ENCODE assay signal across 8 mouse cellular contexts in genomic region chr19:3282572-3283467, GRCm38 (mm10). TPM values are rescaled to one million over a fixed set of nuclear protein-coding genes. Genes with fewer than 3 reads are reported as not detected.
DNase-seq lines count a peak whose midpoint lies in the region; ATAC-seq and TF ChIP-seq lines count a peak whose summit lies in the region.

Mrpl21 (plus strand) TSS chr19:3282901.
Ighmbp2 (minus strand) TSS chr19:3283017.

- peak; percentile 88 for DNase-seq in 3134 (ENCODE audit: extremely low read depth, insufficient read length, low spot score)
- DNase-seq in adrenal gland, postnatal 36 days, result peak; percentile 90 to 91
- DNase-seq in heart, adult 18-20 months, result peak; percentile 90 to 97
- peak; percentile 96 for DNase-seq in kidney, adult 2 months
- DNase-seq in spleen, adult 2 months (ENCODE audit: low read depth in 1 of 2, low spot score in 2 of 2), result peak; percentile 66 to 72

- peak within 1 kb of the TSS; percentile 79 for H3K9ac ChIP-seq in embryonic facial prominence, embryonic 13.5 days
- peak within 1 kb of the TSS; percentile 77 for H3K9ac ChIP-seq in limb, embryonic 12.5 days (replicated peaks)
- peak within 1 kb of the TSS; percentile 80 for H3K9ac ChIP-seq in midbrain, embryonic 15.5 days

- peak within 1 kb of the TSS; percentile 65 for H3K4me2 ChIP-seq in embryonic facial prominence, embryonic 13.5 days
- H3K4me2 ChIP-seq in limb, embryonic 12.5 days, result peak within 1 kb of the TSS; percentile 74
- peak within 1 kb of the TSS; percentile 81 for H3K4me2 ChIP-seq in midbrain, embryonic 15.5 days

- H3K4me1 ChIP-seq in embryonic facial prominence, embryonic 13.5 days, result peaks cover 14% of the 10 kb centered on the region
- H3K4me1 ChIP-seq in kidney, adult 2 months (ENCODE audit: control insufficient read depth, insufficient read depth, low read length), result peaks cover 6% of the 10 kb centered on the region
- peaks cover 18% of the 10 kb centered on the region for H3K4me1 ChIP-seq in limb, embryonic 12.5 days (replicated peaks)
- peaks cover 31% of the 10 kb centered on the region for H3K4me1 ChIP-seq in midbrain, embryonic 15.5 days
- peaks cover 5% of the 10 kb centered on the region; the same call in 1 of the 2 replicates for H3K4me1 ChIP-seq in spleen, adult 2 months (ENCODE audit: control insufficient read depth, insufficient read depth, insufficient read length)

- H3K27me3 ChIP-seq in embryonic facial prominence, embryonic 13.5 days, result no peaks in the 10 kb centered on the region
- H3K27me3 ChIP-seq in kidney, adult 2 months (replicated peaks; ENCODE audit: control insufficient read depth, insufficient read depth, low read length), result no peaks in the 10 kb centered on the region
- no peaks in the 10 kb centered on the region for H3K27me3 ChIP-seq in limb, embryonic 12.5 days
- H3K27me3 ChIP-seq in midbrain, embryonic 15.5 days (replicated peaks), result no peaks in the 10 kb centered on the region
- no peaks in the 10 kb centered on the region for H3K27me3 ChIP-seq in spleen, adult 2 months (ENCODE audit: control insufficient read depth, insufficient read depth, low read length)

- H3K9me3 ChIP-seq in embryonic facial prominence, embryonic 13.5 days, result no peaks in the 10 kb centered on the region
- H3K9me3 ChIP-seq in limb, embryonic 12.5 days, result no peaks in the 10 kb centered on the region
- H3K9me3 ChIP-seq in midbrain, embryonic 15.5 days, result no peaks in the 10 kb centered on the region

- H3K36me3 ChIP-seq in embryonic facial prominence, embryonic 13.5 days, result peaks cover 54% of the 10 kb centered on the region
- no peaks in the 10 kb centered on the region for H3K36me3 ChIP-seq in kidney, adult 2 months (ENCODE audit: control insufficient read depth, insufficient read depth, low read length)
- peaks cover 55% of the 10 kb centered on the region for H3K36me3 ChIP-seq in limb, embryonic 12.5 days
- H3K36me3 ChIP-seq in midbrain, embryonic 15.5 days (replicated peaks), result peaks cover 43% of the 10 kb centered on the region
- peaks cover 3% of the 10 kb centered on the region; the same call in 1 of the 2 replicates for H3K36me3 ChIP-seq in spleen, adult 2 months (ENCODE audit: control insufficient read depth, insufficient read depth, low read length)

- WGBS in embryonic facial prominence, embryonic 13.5 days, result under 1% methylated on average over 49 of the region's 49 CpGs
- WGBS in kidney, adult 2 months, result under 1% methylated on average over 49 of the region's 49 CpGs
- under 1% methylated on average over 49 of the region's 49 CpGs for WGBS in limb, embryonic 12.5 days
- WGBS in midbrain, embryonic 15.5 days, result under 1% methylated on average over 49 of the region's 49 CpGs
- WGBS in spleen, adult 2 months, result 1% methylated on average over 49 of the region's 49 CpGs

- peak within 1 kb of the TSS; percentile 87 for H3K4me3 ChIP-seq in embryonic facial prominence, embryonic 13.5 days
- H3K4me3 ChIP-seq in kidney, adult 2 months (ENCODE audit: insufficient read depth, low read depth, low read length), result peak within 1 kb of the TSS; percentile 95
- peak within 1 kb of the TSS; percentile 81 for H3K4me3 ChIP-seq in limb, embryonic 12.5 days (replicated peaks)
- peak within 1 kb of the TSS; percentile 98 for H3K4me3 ChIP-seq in midbrain, embryonic 15.5 days
- peak within 1 kb of the TSS; percentile 83 for H3K4me3 ChIP-seq in spleen, adult 2 months (ENCODE audit: extremely low read depth, insufficient read depth, insufficient read length)

- no peak for TF ChIP-seq CTCF in kidney, adult 2 months (conservative IDR thresholded peaks at IDR 0.05; ENCODE audit: insufficient read depth, insufficient read length, low read depth, low read length)
- TF ChIP-seq CTCF in spleen, adult 2 months (IDR thresholded peaks at IDR 0.05; ENCODE audit: extremely low read depth, insufficient read depth, insufficient read length, insufficient replicate concordance), result no peak

- TF ChIP-seq POLR2A in kidney, adult 2 months (IDR thresholded peaks at IDR 0.05; ENCODE audit: low read depth, low read length), result peak; percentile 45
- peak; percentile 45; the same call in 1 of the 2 replicates for TF ChIP-seq POLR2A in spleen, adult 2 months (IDR thresholded peaks at IDR 0.05; ENCODE audit: low read depth, low read length)

- peak within 1 kb of the TSS; percentile 55 for H3K27ac ChIP-seq in embryonic facial prominence, embryonic 13.5 days
- 0 out of 2 replicates have a peak within 1 kb of the TSS, but pooled peaks have one; percentile 1 for H3K27ac ChIP-seq in kidney, adult 2 months (ENCODE audit: insufficient read depth, low read depth, low read length)
- peak within 1 kb of the TSS; percentile 77 for H3K27ac ChIP-seq in limb, embryonic 12.5 days
- peak within 1 kb of the TSS; percentile 73 for H3K27ac ChIP-seq in midbrain, embryonic 15.5 days
- H3K27ac ChIP-seq in spleen, adult 2 months (ENCODE audit: insufficient read depth, low read length), result peak within 1 kb of the TSS; percentile 56

- peak; percentile 88 for ATAC-seq in embryonic facial prominence, embryonic 13.5 days (ENCODE audit: insufficient number of reproducible peaks, insufficient read depth, low FRiP score, low TSS enrichment, low read depth)
- peak; percentile 91 for ATAC-seq in limb, embryonic 12.5 days (ENCODE audit: insufficient number of reproducible peaks, insufficient read depth, low FRiP score, low TSS enrichment, low read depth)
- ATAC-seq in midbrain, embryonic 15.5 days (replicated peaks), result peak; percentile 96

RNA-seq across cellular contexts. Expression of gene Mrpl21, which starts in this region (rescaled TPM):
- total RNA-seq in adrenal gland, postnatal 36 days (2021), result 10 to 100 TPM; 70.0 to 74.4 TPM
- polyA plus RNA-seq in embryonic facial prominence, embryonic 13.5 days (2015; fragmentation: Nextera tagmentation; extraction: Ambion mirVana), result 128 and 140 TPM in 2 replicates
- total RNA-seq in heart, adult 18-20 months (2021), result 10 to 100 TPM; 94.3 to 95.8 TPM
- 61.4 and 75.0 TPM in 2 replicates for polyA plus RNA-seq in kidney, adult 2 months (2012; rRNA removed)
- 132 and 139 TPM in 2 replicates for polyA plus RNA-seq in limb, embryonic 12.5 days (2016; fragmentation: Nextera tagmentation; extraction: Ambion mirVana)
- polyA plus RNA-seq in midbrain, embryonic 15.5 days (2015; fragmentation: Nextera tagmentation; extraction: Ambion mirVana), result 94.6 and 103 TPM in 2 replicates
- polyA plus RNA-seq in spleen, adult 2 months (2012; rRNA removed), result 22.6 and 25.6 TPM in 2 replicates

RNA-seq across cellular contexts. Expression of gene Ighmbp2, which starts in this region (rescaled TPM):
- 1 to 10 TPM; 5.2 to 6.7 TPM for total RNA-seq in adrenal gland, postnatal 36 days (2021)
- polyA plus RNA-seq in embryonic facial prominence, embryonic 13.5 days (2015; fragmentation: Nextera tagmentation; extraction: Ambion mirVana), result 12.7 and 12.9 TPM in 2 replicates
- 1 to 10 TPM; 2.6 to 3.3 TPM for total RNA-seq in heart, adult 18-20 months (2021)
- polyA plus RNA-seq in kidney, adult 2 months (2012; rRNA removed), result 3.5 and 4.1 TPM in 2 replicates
- polyA plus RNA-seq in limb, embryonic 12.5 days (2016; fragmentation: Nextera tagmentation; extraction: Ambion mirVana), result 14.6 and 15.3 TPM in 2 replicates
- 11.3 and 13.3 TPM in 2 replicates for polyA plus RNA-seq in midbrain, embryonic 15.5 days (2015; fragmentation: Nextera tagmentation; extraction: Ambion mirVana)
- 6.3 and 7.4 TPM in 2 replicates for polyA plus RNA-seq in spleen, adult 2 months (2012; rRNA removed)

Comparison
In these comparisons a context has a peak if more than half of its experiments do, and no peak if none do; other contexts are left out.
1. Peak in every context shown above with its lines: DNase-seq, ATAC-seq, H3K4me3 ChIP-seq and H3K27ac ChIP-seq.
2. H3K27ac ChIP-seq: peak in every context shown above with its lines; median percentile 77 in limb, embryonic 12.5 days; 73 in midbrain, embryonic 15.5 days; 56 in spleen, adult 2 months; 55 in embryonic facial prominence, embryonic 13.5 days; 1 in kidney, adult 2 months.